Mouse (Mus musculus): Measurements from ENCODE around the gene Cep85l. TPM values are rescaled to one million over a fixed set of nuclear protein-coding genes. Genes with fewer than 3 reads are reported as not detected.
A peak's percentile ranks its signal among the peaks of the same experiment; 100 is the strongest.

Gene Cep85l
- total RNA-seq (2014; rRNA removed) (25.3 and 30.8 TPM in 2 replicates), polyA plus RNA-seq (2012; rRNA removed) (3.9 and 4.2 TPM in 2 replicates)

DNA sequence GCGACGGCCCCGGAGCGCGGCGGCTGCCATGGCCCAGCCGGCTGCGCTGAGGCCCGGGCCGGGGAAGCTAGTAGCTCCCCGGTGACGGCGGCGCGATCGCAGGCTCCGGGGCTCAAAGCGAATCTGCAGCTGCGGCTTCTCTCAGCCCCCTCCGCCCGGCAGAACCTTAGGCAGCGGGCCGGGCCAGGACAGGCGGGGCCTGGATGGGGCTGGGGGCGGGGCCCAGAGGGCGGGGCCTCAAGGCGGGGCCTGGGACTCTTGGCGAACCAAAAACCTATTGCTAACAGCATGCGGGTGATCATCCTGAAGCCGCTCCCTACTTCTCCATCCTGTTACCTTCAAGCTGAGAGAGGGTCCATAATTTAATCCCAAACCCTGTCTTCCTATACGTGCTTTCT, at the start of gene Cep85l:
Cep85l (minus strand) TSS at position 239 of the 398 bp plus-strand sequence.
- WGBS, result under 1% methylated on average over 31 of the region's 31 CpGs
- peaks cover 19% of the 10 kb centered on the region for H3K4me1 ChIP-seq (ENCODE audit: control insufficient read depth, insufficient read depth, low read length)
- peak within 1 kb of the TSS; percentile 98 for H3K4me3 ChIP-seq (ENCODE audit: insufficient read depth, low read depth, low read length)
- no peaks in the 10 kb centered on the region for H3K27me3 ChIP-seq (ENCODE audit: control insufficient read depth, insufficient read depth, low read length)
- TF ChIP-seq CTCF (IDR thresholded peaks at IDR 0.05; ENCODE audit: low read depth, low read length), result no peak
- TF ChIP-seq POLR2A (IDR thresholded peaks at IDR 0.05; ENCODE audit: extremely low read depth, insufficient read depth, low read length), result peak; percentile 95
- peak within 1 kb of the TSS; percentile 100 for H3K9ac ChIP-seq (ENCODE audit: low read depth, low read length)
- H3K27ac ChIP-seq (replicated peaks; ENCODE audit: insufficient read depth, low read depth, low read length), result peak within 1 kb of the TSS; percentile 100
- DNase-seq (ENCODE audit: extremely low read depth, low read depth, low spot score), result peak; percentile 81
- peaks cover 4% of the 10 kb centered on the region for H3K36me3 ChIP-seq (ENCODE audit: control insufficient read depth, insufficient read depth, low read length)
- H3K79me2 ChIP-seq (ENCODE audit: control insufficient read depth, insufficient read depth, low read length), result peaks cover 17% of the 10 kb centered on the region

DNA sequence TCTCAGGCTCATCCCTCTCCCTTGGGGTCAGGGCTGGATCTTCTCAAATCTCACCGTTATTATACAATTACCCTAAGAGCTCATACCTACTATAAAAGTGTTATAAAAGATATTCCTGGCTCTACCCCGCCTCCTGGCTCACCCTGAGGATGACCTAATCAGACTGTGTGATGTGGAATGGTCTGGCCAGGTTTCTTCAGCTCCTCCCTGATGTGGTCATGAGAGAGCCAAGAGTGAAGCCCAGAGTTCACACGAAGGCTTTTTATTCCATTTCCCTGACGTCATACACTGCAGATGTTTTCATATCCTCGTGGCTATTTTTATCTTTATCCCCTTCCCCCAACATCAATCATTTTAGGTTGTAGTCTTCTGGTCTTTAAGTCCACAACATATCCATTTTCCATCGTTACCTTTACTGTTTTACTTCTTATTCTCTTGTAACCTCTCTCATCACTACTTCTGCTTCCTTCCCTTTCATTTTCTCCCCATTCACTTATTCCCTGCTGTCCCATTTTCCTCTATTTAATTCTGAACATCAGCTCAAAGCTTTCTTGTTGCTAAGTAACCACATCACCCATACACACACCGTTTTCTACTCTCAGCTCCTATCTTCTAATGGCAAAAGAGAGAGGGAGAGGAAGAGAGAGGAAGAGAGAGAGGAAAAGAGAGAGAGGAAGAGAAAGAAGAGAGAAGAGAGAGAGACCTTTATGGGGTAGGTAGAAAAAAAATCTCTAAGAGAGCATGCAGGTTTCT, 49.1 kb upstream of the Cep85l start:
- no peaks in the 10 kb centered on the region for H3K36me3 ChIP-seq (ENCODE audit: control insufficient read depth, insufficient read depth, low read length)
- H3K27me3 ChIP-seq (ENCODE audit: control insufficient read depth, insufficient read depth, low read length), result no peaks in the 10 kb centered on the region
- no peak overlapping the region for H3K4me3 ChIP-seq (ENCODE audit: insufficient read depth, low read depth, low read length)
- no peaks in the 10 kb centered on the region; the same call in 1 of the 2 replicates for H3K4me1 ChIP-seq (ENCODE audit: control insufficient read depth, insufficient read depth, low read length)
- no peak overlapping the region for H3K9ac ChIP-seq (ENCODE audit: low read depth, low read length)
- 59% methylated on average over 7 of the region's 7 CpGs for WGBS
- H3K79me2 ChIP-seq (ENCODE audit: control insufficient read depth, insufficient read depth, low read length), result no peaks in the 10 kb centered on the region
- no peak overlapping the region for H3K27ac ChIP-seq (replicated peaks; ENCODE audit: insufficient read depth, low read depth, low read length)
- peak; percentile 32 for DNase-seq (ENCODE audit: extremely low read depth, low read depth, low spot score)
- TF ChIP-seq CTCF (IDR thresholded peaks at IDR 0.05; ENCODE audit: low read depth, low read length) (no peak), POLR2A (IDR thresholded peaks at IDR 0.05; ENCODE audit: extremely low read depth, insufficient read depth, low read length) (no peak)

DNA sequence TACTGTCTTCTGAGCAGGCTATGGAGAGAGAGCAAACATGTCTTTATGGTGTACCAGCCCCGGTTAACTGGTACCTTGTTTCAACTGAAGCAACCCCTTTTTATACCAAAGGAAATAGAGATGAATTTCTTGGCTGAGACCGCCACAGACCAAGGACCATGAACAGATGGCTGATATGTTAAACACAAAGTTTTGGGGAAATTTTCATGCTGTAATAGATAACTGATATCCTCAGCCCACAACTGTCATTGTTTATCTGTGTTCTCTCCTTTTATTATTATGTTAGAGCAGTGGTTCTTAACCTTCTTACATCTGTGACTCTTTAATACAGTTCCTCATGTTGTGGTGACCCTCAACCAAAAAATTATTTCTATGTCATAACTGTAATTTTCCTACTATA, 46.8 kb upstream of the Cep85l start:
- WGBS, result 90% methylated on average over 2 of the region's 2 CpGs
- no peak overlapping the region for H3K9ac ChIP-seq (ENCODE audit: low read depth, low read length)
- no peak overlapping the region for H3K4me3 ChIP-seq (ENCODE audit: insufficient read depth, low read depth, low read length)
- DNase-seq (ENCODE audit: extremely low read depth, low read depth, low spot score), result no peak
- TF ChIP-seq POLR2A (IDR thresholded peaks at IDR 0.05; ENCODE audit: extremely low read depth, insufficient read depth, low read length) (no peak), CTCF (IDR thresholded peaks at IDR 0.05; ENCODE audit: low read depth, low read length) (no peak)
- H3K79me2 ChIP-seq (ENCODE audit: control insufficient read depth, insufficient read depth, low read length), result no peaks in the 10 kb centered on the region
- peaks cover 4% of the 10 kb centered on the region; the same call in 1 of the 2 replicates for H3K4me1 ChIP-seq (ENCODE audit: control insufficient read depth, insufficient read depth, low read length)
- no peaks in the 10 kb centered on the region for H3K27me3 ChIP-seq (ENCODE audit: control insufficient read depth, insufficient read depth, low read length)
- no peak overlapping the region for H3K27ac ChIP-seq (replicated peaks; ENCODE audit: insufficient read depth, low read depth, low read length)
- H3K36me3 ChIP-seq (ENCODE audit: control insufficient read depth, insufficient read depth, low read length), result no peaks in the 10 kb centered on the region

DNA sequence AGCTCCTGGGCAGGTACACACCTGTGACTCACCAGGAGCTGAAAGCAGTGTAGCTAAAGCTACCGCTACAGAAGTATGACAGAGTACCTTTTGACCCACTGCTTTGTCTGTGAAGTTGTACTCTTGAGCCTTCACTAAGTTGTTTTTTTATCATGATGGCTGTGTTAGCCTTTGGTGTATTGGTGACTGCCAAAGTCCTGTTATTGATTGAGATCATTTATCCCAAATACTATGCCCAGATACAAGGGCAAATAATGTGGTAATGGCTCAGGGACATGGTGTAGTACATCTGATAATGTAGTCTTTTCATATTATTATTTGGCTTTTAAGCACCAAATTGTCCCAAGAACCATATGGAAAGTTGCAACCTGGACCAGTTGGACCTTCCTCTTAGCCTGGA, 43.3 kb upstream of the Cep85l start:
- Histone ChIP-seq H3K9ac (ENCODE audit: low read depth, low read length) (0 out of 2 replicates have a peak overlapping the region, but pooled peaks have one; percentile 11), H3K79me2 (ENCODE audit: control insufficient read depth, insufficient read depth, low read length) (no peaks in the 10 kb centered on the region), H3K4me1 (ENCODE audit: control insufficient read depth, insufficient read depth, low read length) (peaks cover 4% of the 10 kb centered on the region; the same call in 1 of the 2 replicates), H3K27me3 (ENCODE audit: control insufficient read depth, insufficient read depth, low read length) (no peaks in the 10 kb centered on the region), H3K4me3 (ENCODE audit: insufficient read depth, low read depth, low read length) (no peak overlapping the region), H3K27ac (replicated peaks; ENCODE audit: insufficient read depth, low read depth, low read length) (peak overlapping the region; percentile 94), H3K36me3 (ENCODE audit: control insufficient read depth, insufficient read depth, low read length) (no peaks in the 10 kb centered on the region)
- TF ChIP-seq CTCF (IDR thresholded peaks at IDR 0.05; ENCODE audit: low read depth, low read length), result no peak
- no peak for TF ChIP-seq POLR2A (IDR thresholded peaks at IDR 0.05; ENCODE audit: extremely low read depth, insufficient read depth, low read length)
- 41% methylated on average over 1 of the region's 1 CpGs for WGBS
- peak; percentile 98 for DNase-seq (ENCODE audit: extremely low read depth, low read depth, low spot score)

DNA sequence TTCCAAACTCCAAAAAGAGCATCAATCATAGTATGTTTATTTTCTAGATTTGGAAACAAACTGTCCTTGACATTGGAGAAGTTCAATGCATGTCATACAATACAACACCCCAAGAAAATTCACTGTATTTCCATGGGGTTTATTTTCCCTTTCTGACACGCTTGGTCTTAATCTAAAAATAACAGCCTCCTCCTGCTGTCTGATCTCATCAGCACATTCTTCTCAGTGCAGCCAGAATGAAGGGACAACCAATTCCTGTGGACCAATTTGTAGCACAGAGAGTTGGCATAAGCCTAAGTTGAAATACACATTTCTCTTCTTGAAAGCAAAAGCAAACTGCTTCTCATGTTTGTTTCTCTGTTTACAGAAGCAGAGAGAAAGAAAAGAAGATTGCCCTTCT, 42.5 kb upstream of the Cep85l start:
- no peaks in the 10 kb centered on the region for H3K79me2 ChIP-seq (ENCODE audit: control insufficient read depth, insufficient read depth, low read length)
- H3K27ac ChIP-seq (replicated peaks; ENCODE audit: insufficient read depth, low read depth, low read length), result no peak overlapping the region
- no peaks in the 10 kb centered on the region for H3K36me3 ChIP-seq (ENCODE audit: control insufficient read depth, insufficient read depth, low read length)
- no peaks in the 10 kb centered on the region for H3K27me3 ChIP-seq (ENCODE audit: control insufficient read depth, insufficient read depth, low read length)
- TF ChIP-seq POLR2A (IDR thresholded peaks at IDR 0.05; ENCODE audit: extremely low read depth, insufficient read depth, low read length) (no peak), CTCF (IDR thresholded peaks at IDR 0.05; ENCODE audit: low read depth, low read length) (no peak)
- no peak overlapping the region for H3K4me3 ChIP-seq (ENCODE audit: insufficient read depth, low read depth, low read length)
- H3K4me1 ChIP-seq (ENCODE audit: control insufficient read depth, insufficient read depth, low read length), result peaks cover 4% of the 10 kb centered on the region; the same call in 1 of the 2 replicates
- WGBS, result 70% methylated on average over 1 of the region's 1 CpGs
- no peak overlapping the region for H3K9ac ChIP-seq (ENCODE audit: low read depth, low read length)
- peak; percentile 17 for DNase-seq (ENCODE audit: extremely low read depth, low read depth, low spot score)

DNA sequence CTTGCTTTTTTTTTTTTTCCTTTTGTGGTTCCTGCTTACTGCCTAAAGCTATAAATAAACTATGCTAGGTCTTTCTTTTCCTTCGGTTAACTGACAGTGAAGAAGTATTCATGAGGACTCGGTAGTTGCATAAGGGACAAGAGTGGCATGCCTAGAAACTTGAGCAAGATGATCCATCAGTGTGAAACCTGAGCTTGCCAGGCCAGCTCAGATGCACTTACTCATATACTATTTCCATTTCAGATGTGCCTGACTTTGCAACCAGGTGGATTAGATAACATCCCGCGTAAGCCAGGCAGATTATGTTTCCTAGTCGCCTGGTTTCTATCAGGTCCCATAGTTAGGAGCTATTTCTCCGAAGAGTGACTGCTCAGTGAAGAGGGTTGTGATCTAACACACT, 41.9 kb upstream of the Cep85l start:
- no peaks in the 10 kb centered on the region for H3K27me3 ChIP-seq (ENCODE audit: control insufficient read depth, insufficient read depth, low read length)
- no peak overlapping the region for H3K9ac ChIP-seq (ENCODE audit: low read depth, low read length)
- H3K4me1 ChIP-seq (ENCODE audit: control insufficient read depth, insufficient read depth, low read length), result peaks cover 4% of the 10 kb centered on the region; the same call in 1 of the 2 replicates
- no peak overlapping the region for H3K4me3 ChIP-seq (ENCODE audit: insufficient read depth, low read depth, low read length)
- DNase-seq (ENCODE audit: extremely low read depth, low read depth, low spot score), result no peak
- H3K27ac ChIP-seq (replicated peaks; ENCODE audit: insufficient read depth, low read depth, low read length), result no peak overlapping the region
- 88% methylated on average over 6 of the region's 6 CpGs for WGBS
- H3K36me3 ChIP-seq (ENCODE audit: control insufficient read depth, insufficient read depth, low read length), result no peaks in the 10 kb centered on the region
- H3K79me2 ChIP-seq (ENCODE audit: control insufficient read depth, insufficient read depth, low read length), result no peaks in the 10 kb centered on the region
- no peak for TF ChIP-seq CTCF (IDR thresholded peaks at IDR 0.05; ENCODE audit: low read depth, low read length)
- no peak for TF ChIP-seq POLR2A (IDR thresholded peaks at IDR 0.05; ENCODE audit: extremely low read depth, insufficient read depth, low read length)

All from liver, adult 2 months (tissue).